Mouse (Mus musculus) cerebellum, postnatal 10 days (tissue): Measurements from ENCODE around the gene Gclc.

ENCODE experiments used
- DNase-seq, 2 experiments: peaks; one replicate each; pipeline ENCODE4 v3.0.0; 2021; ENCODE audit warnings: mixed read lengths in 2 of 2

The Gclc gene

DNA sequence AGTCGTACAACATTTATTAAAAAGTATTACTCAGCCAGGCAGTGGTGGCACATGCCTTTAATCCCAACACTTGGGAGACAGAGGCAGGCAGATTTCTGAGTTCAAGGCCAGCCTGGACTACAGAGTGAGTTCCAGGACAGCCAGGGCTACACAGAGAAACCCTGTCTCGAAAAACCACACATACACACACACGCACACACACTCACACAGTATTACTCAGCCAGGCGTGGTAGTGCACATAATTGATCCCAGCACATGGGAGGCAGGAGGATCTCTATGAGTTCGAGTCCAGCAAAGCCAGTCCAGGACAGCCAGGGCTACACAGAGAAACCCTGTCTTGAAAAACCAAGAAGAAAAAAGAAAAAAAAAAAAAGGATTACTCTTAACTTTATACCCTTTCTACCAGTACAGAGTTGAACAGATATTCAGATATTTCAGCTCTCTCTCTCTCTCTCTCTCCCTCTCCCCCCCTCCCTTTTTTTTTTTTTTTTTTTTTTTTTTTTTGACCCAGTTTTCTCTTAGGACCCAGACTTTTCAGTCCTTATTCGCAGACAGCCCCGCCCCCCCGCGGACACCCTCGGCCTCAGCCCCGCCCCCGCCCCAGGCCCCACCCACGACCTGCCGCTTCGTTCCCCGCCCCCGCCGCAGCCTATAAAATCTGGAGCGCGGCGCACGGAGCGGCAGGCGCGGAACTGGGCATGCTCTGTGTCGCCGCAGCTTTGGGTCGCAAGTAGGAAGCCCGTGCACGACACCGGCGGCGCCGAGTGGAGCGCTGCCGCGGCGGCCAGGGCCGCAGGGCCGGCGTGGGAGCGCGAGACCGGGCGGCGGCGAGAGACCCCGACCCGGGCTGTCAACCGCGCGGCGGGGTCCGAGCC is at the start of gene Gclc:
TSS of gene Gclc (plus strand) at position 683 of the 875 bp plus-strand sequence.
- DNase-seq = peak; percentile 95 to 97

DNA sequence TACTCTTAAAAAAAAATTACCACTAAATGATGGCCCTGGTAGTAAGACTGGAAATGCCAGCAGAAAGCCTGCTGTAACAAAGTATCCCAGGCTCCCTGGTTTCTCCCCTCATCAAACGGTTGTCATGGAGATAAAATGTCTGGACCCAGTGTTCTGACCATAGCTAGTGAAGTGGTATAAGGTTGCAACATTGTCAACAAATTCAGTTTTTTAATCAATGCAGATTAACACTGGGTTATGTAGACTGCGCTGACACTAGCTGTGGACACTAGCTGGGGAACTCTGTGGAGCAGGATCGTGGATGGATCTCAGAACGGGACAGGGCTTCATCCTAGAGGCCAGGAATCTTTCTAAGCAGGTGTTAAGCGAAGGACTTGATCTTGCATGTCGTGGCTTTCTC is 47.8 kb upstream of the Gclc start:
- DNase-seq = no peak

DNA sequence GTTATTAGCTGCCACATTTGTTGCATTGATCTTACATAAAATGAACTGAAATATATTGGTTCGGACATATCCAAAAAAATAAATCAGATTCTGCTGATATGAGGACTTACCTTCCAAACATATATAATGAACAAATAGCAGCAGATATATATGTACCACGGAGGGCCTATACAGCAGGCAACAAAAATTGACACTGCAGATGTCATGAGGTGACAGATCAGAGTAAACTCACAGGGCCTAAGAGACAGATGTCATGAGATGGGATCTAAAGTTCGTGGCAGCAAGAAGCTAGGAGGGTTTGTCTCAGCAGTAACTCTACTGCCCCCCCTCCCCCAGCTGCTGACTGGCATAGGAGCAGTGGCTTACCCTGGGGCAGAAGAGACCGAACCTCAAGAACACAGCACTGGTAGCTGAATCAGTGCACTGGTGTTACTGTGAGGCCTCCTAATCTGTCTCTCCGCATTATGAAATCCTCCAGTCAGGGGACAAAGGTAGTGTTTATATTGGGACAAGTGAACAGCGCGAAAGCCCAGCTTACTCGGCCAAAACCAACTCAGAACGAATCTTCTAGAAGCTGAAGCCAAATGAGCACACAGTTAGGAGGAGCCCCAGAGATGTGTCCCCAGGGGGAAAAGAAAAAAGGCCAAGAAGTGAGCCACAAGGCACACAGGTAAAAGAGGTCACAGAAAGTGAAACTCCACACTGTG is 46.7 kb upstream of the Gclc start:
- DNase-seq = no peak

DNA sequence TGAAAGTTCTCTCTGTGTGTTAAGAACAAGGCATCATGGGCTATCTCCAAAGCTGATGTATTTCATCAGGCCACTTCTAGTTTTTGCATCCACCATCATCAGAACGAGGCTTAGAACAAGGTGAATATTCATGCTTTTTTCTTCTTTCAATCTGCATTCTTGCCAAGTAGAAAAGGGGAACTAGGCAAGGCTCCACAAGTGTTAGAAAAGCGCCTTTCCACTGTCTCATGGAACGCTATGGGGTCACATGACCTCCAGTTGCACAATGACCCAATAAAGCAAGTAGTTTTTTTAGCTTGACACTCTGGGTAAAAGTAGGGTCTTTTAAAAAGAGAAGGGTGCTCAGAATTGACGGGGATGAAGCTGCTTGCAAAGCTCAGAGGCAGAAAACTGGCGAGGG is 45.4 kb upstream of the Gclc start:
- no peak for DNase-seq

DNA sequence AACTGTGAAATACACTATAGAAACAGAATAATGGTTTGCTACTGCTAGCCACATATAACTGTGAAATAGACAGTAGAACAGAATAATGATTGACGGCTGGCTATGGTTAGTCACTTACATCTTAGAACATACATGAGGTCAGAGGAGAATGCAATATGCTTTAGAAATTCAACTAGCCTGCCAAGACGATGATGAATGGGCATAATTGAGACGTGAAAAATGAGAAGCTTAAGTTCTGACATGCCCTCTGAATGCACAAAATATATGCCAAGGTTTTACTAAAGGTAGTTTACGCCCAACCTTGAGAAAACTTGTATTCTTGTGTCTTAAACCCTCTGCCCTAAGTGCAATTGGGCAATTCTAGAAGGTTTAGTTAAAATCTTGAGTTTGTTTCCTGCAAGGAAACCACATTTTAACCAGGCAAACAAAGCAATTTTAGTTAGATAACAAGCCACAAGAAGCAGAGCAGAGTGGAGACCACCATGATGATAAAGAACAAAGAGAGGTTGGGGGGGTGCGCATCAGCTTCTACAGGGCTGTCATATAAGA is 43.2 kb upstream of the Gclc start:
- no peak for DNase-seq

DNA sequence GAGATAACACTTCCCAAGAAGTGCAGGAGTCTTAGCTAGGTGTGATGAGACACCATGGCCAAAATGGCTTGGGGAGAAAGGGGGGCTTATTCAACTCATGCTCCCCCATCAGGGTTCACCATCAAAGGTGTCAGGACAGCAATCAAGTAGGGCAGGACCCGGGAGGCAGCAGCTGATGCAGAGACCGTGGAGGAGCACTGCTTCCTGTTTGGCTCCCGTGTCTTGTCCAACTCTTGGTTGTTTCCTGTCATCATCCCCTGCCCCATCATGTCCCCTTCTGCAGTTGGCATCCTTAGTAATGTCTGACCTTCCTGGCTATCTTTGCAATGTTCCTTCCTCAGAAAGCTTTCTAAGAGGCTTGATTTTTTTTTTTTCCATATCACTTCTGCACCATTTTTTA is 41.5 kb upstream of the Gclc start:
- DNase-seq = no peak

DNA sequence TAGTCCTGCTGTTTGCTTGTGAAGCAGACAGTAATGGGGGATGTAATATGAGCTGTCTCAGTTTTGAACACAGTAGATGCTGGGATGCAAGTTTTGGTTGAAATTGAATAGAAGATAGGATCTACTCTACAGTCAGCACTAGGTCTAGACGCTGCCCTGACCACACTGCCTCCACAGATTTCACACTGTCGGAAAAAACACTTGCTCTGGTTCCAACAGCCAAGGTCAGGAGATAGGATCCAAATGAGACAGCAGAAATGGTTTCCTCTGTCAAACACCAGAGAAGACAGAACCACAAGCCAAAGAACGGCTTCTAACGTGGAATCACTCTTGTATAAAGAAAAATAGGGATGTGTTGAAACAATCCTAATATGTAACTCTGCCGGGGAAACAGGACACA is 41.0 kb upstream of the Gclc start:
- DNase-seq = no peak

DNA sequence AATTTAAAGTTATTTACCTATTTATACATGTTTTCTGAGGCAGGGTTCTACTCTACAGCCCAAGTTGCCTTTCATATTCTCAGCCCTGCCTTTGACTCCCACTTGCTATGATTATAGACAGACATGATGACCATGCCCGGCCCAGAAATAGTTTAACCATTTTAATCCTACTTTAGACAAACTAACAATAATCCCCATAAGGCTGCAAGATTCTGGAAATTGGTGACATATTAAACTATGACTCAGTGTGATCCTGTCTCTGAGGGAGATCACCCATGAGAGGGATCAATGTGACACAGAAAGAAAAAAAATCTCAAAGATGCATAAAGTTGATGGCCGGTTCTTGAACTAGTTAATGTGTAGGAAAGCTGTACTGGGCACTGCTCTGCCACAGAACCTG is 39.1 kb upstream of the Gclc start:
- DNase-seq = no peak

DNA sequence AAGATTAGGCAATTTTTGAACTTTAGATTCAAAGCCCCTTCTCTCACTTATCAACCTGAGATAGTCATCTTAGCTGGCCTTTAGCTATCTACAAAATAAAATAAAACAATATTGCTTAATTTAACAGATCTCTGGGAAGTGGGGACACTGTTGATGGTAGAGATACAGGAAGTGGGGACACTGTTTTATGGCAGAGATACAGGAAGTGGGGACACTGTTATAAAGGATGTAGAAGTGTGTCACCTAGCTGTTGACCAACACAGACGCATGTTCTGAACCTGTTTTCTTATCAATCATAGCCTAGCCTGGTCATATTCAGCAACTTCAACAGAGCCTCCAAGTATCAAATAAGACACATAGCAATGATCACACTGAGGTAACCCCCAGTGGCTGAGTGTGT is 38.3 kb upstream of the Gclc start:
- DNase-seq = no peak

DNA sequence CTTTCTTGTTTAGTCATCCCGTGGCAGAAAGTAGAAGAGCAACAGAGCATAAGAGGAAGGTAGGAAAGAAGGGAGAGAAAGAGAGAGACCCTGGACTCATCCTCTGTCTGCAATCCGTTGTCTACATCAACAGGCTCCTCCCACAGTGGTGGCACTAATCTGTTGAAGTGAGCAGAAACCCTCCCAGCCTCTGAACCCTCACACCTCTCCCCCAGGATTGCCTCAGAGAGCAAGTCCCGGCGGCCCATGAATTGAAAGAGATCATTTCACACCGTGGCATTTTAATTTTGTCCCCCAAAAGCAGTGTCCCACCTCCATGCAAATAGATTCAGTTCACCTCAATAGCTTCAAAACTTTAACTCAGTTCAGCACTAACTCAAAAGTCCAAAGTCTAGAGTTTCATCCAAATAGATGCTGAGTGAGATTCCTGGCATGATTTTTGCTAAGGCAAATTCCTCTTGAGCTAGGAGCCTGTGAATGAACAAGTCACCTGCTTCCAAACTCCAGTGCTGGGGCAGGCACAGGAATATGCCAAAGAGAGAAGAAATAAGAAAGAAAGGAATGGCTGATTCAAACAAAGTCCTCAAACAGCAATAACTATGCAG is 36.4 kb upstream of the Gclc start:
- no peak for DNase-seq

DNA sequence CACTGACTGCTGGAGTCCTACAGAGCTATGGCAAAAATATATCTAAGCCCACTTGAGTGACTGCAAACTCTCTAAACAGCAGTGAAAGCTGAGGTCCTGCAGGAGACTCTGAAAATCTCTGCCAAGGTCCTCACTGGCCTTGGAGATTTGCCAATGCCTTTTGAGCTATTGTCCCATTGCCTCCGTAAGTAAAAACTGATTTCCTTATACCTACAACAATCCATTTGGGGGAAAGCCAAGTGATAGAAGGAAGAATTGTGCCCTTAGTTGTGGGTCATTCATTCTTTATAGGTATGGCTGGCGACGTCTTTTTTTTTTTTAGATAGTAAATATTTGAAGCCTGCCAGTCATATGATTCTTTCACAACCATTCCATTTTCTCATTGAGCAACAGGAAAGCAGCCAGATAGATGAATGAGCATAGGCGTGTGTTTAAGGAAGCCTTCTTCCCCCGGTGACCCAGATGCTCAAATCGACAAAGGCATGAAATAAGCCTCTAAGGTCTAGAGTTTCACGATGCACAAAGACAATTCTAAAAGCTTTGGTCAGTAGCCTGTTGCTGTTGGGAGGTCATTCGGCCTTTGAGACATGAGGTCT is 35.4 kb upstream of the Gclc start:
- peak in 1 of 2 experiments; percentile 2 for DNase-seq

DNA sequence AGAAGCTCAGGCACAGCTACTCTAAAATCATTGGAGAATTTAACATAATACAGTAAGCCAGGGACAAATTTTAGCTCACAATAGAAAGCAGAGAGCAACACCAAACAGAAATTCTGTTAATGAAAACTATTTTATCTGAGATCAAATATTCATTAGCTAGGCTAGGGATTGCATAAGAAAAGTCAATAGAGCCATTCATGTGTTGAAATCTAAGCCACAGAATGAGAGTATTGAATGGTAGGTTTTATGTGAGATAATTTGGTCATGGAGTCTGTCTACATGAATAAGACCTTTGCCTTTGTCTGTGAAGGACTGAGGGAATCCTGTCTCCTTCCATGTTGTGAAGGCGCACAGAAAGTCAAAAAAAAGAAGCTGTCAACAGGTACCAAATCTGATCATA is 34.7 kb upstream of the Gclc start:
- no peak for DNase-seq

DNA sequence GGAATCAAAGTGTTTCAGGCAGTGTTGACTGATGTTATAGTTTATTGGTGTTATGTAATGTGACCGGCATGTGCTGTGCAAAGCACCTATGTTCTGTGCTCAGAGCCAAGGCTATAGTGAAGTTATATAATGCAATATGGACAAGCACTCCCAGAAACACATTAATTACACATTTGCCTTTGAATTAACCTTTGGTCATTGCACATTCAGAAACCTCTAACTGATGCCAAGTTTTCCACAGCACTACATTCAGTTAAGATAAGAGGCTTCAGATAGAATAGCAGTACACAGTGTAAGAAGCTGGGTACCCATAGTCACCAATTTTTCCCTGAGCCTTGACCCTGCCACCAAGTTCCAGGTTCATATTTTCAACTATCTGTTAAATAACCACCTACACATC is 32.0 kb upstream of the Gclc start:
- DNase-seq = no peak

DNA sequence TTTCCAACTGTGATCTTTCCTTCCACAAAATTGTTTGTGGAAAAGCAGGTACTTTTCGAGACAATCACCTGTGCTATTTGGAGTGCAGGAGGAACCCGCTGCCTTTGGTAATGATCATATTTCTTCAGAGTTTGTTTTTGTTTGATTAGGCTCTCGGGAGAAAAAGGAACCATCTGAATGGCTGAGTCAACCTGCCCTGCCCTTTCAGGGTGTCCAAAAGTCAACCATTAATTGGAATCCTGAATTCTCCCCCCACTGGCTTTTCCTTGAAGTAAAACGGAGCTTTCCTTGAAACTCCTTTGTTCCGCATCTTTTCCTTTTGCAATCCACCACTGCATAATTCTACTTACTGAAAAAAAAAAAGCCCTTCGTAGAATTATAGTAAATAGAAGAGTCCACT is 30.1 kb upstream of the Gclc start:
- DNase-seq = no peak

DNA sequence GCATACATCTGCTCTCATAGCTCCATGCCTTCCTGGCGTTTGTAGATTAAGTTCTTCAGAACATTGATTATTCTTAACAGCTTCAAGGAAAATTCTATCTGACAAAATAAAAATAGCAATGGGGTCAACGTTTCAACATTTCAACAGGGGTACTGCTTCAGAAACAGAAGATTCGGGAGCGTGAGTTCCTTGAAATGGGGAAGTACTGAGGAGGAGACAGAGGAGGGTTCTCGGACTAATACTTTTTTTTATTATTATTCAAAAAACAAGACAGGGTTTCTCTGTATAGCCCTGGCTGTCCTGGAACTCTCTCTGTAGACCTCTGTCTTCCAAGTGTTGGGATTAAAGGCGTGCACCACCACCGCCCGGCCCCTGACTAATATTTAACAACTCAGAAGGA is 28.9 kb upstream of the Gclc start:
- no peak for DNase-seq

DNA sequence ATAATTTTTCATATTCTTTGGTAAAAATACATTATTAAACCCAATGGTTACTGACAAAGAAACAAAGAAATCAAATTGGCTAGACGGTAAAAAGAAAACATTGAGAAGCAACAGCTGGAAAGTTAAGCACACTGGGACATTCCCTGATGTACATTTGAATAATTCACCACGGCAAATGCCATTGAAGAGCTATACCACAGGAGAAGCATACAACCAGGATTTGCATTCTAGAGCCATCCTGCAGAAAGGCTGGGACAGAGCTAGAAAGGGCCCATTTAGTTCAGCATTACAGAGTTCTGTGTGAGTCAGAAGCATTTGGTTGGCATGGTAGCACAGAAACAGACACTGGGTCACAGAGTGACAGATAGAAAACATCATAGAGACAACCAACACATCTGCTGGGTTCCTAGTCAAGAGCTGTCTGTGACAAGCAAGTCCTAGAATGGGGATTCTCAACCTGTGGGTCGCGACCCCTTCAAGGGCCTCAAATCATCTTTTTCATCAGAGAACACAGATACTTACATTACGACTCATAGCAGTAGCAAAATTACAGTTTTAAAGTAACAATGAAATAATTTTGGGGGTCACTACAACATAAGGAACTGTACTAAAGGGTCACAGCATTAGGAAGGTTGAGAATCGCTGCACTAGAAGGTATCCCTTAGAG is 28.2 kb upstream of the Gclc start:
- DNase-seq = no peak

DNA sequence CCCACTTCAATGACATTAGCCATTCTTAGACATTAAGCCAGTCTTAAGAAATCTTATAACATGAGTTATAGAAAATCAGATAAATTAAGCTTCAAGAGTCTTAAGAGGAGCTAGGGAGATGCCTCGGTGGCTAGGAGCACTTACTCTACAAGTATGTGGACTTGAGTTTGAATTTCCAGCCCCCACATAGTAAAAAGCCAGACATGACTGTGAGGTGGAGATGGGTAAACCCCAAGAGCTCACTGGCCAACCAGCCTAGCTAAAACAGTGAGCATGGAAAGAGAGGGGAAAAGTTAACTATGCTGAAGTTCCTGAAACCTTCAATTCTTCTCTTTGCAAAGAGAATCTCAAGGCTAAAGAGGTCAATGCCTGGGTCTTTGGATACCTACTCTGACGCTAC is 27.3 kb upstream of the Gclc start:
- no peak for DNase-seq

DNA sequence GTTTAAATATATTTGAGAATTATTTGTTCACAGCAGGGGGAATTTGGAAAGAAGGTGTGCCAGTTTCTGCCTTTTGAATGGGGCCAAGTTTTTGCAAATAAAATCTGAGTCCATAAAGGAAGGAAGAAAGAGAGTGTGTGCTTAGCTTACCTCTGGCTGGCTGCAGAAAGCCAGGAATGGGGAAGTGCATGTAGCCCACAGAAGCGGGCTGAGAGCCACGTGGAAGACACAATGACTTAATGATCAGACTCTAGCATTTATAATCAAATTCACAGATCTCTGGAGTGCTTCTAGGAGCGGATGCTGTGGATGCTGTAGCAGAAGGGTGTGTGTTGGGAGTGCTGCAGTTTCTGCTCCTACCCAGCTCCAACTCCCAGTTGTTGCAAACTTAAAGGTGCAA is 22.3 kb upstream of the Gclc start:
- DNase-seq = no peak

DNA sequence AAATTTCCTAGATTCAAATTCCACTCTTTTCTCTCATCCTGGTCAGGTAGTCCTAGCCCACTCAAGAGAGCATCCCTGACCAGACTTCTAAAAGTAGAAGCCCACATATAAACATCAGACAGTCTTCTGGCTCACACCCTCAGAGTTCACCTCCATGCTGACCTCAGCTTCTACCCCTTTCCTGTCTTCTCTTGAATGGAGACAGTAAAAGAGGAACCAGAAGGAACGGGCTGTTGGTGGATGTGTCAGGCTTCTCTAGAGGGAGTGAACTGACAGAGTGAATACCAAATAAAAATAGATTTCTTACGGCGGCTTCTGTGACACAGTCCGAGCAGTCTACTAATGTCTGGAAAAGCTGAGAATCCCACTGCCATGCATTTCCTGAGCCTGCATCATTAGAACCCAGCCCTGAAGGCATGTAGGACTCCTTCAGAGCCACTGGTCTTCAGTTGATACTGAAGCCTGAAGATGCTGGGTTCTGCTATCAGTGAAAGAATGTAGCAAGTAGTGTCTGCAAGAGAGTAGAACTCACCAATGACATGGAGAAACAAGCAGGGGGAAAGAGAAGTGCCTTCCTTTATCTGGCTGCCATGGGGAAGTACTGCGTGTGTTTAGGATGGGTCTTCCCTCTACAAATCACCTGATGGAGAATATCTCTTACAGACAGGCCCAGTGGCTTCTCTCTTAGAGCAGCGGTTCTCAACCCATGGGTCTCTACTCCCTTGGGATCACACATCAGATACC is 16.9 kb upstream of the Gclc start:
- no peak for DNase-seq

DNA sequence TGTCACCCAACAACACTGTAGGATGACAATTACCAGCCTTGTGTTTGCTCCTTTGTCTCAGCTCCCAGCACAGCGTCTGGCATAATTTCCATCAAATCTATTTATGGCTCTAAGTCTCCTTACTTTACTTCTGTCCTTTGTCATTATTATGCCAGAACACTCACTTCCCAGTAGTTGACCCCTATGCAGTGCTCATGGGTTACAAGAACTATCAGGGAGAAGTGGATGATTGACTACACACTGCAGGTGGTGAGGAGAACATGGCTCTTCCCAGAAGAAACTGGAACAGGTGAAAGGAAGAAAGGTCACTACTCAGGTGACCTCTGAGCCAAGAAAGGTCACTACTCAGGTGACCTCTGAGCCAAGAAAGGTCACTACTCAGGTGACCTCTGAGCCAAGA is 12.9 kb upstream of the Gclc start:
- no peak for DNase-seq

DNA sequence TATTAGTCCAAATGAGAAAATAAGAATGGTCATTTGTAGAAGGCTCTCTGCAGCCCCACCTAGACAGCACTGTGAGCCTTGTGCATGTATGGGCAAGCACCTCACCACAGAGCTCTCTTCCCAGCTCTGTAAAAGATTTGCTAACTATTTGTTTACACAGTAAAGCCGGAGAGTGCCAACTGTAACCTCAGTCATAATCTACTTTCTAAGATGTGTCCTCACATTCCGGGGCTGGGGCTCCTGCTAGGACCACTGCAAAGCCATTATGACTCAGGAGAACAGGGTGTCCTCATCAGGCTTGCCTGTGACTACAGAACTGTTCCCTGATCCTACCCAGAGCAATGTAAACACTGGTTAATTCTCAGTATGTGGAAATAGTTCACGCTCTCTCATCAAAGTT is 9.5 kb upstream of the Gclc start:
- DNase-seq = no peak

DNA sequence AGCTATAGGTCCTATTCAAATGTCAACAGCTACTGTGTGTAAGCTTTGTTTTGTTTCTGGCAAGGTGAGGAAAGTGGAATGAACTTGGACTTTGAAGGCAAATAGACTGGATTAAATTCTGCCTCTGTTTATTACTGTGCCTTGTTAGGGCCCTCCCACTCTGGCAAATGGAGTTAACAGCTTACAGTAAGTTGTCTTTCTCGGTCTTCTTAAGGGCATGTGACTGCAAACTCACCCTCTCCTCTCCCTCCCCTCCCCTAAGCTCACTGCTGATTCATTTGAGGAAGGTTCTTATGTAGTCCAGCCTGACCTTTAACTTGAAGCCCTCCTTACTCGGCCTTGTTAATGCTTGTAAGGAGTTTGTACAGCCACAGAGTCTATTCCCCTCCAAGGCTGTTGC is 8.0 kb upstream of the Gclc start:
- DNase-seq = no peak
